21 mouse cellular contexts compared by ENCODE assay signal in genomic region chr5:93305126-93305830, GRCm38 (mm10). TPM values are rescaled to one million over a fixed set of nuclear protein-coding genes. Genes with fewer than 3 reads are reported as not detected.
DNase-seq lines count a peak whose midpoint lies in the region; ATAC-seq and TF ChIP-seq lines count a peak whose summit lies in the region.
"Had no signal": no experiment of that assay in that cellular context is flagged by ENCODE, and none has a peak within 500 bp of the region (broad histone marks: within the 10 kb centered on the region; RNA-seq: fewer than 3 reads in every experiment).

No protein-coding gene starts in this region.

- no peak for TF ChIP-seq EP300 in liver, postnatal 0 days (IDR thresholded peaks at IDR 0.05; ENCODE audit: low read depth)

- DNase-seq in adrenal gland, adult 2 months, result peak; percentile 59
- DNase-seq in adrenal gland, postnatal 4 days (ENCODE audit: low spot score in 2 of 2), result no peak
- DNase-seq in cerebellum, postnatal 10 days, result peak; percentile 16 to 18
- no peak for DNase-seq in cerebellum, adult 11 months
- peak; percentile 96 for DNase-seq in liver, adult 2 months (ENCODE audit: extremely low read depth, low read depth, low spot score)
- no peak for DNase-seq in liver, postnatal 0 days
- DNase-seq in cerebellum, postnatal 36 days, result peak; percentile 11 to 23
- DNase-seq in retina, embryonic 14.5 days (ENCODE audit: low spot score), result no peak
- DNase-seq: gastrocnemius, postnatal 14 days; kidney, adult 18-20 months; kidney, postnatal 25 days; right cerebral cortex, adult 18-20 months; right cerebral cortex, postnatal 4 days; thymus, postnatal 25 days had no signal

- H3K9ac ChIP-seq in liver, adult 2 months (ENCODE audit: low read depth, low read length), result no peak overlapping the region
- H3K9ac ChIP-seq in liver, postnatal 0 days (replicated peaks), result no peak overlapping the region
- H3K9ac ChIP-seq: embryonic facial prominence, embryonic 15.5 days; forebrain, embryonic 15.5 days; heart, embryonic 13.5 days; hindbrain, embryonic 13.5 days; limb, embryonic 13.5 days; liver, embryonic 15.5 days had no signal

- H3K27ac ChIP-seq in liver, adult 2 months (replicated peaks; ENCODE audit: insufficient read depth, low read depth, low read length), result no peak overlapping the region
- H3K27ac ChIP-seq in liver, postnatal 0 days (ENCODE audit: low read depth), result no peak overlapping the region
- H3K27ac ChIP-seq: embryonic facial prominence, embryonic 15.5 days; forebrain, embryonic 15.5 days; heart, embryonic 13.5 days; hindbrain, embryonic 13.5 days; limb, embryonic 13.5 days; liver, embryonic 15.5 days; midbrain, embryonic 10.5 days had no signal

- H3K9me3 ChIP-seq in liver, postnatal 0 days (ENCODE audit: low read length), result no peaks in the 10 kb centered on the region; the same call in 1 of the 2 replicates
- H3K9me3 ChIP-seq: embryonic facial prominence, embryonic 15.5 days; forebrain, embryonic 15.5 days; hindbrain, embryonic 13.5 days; liver, embryonic 15.5 days; midbrain, embryonic 10.5 days had no signal

- TF ChIP-seq CTCF in liver, adult 2 months (IDR thresholded peaks at IDR 0.05; ENCODE audit: low read depth, low read length), result no peak
- no peak for TF ChIP-seq CTCF in liver, postnatal 0 days (IDR thresholded peaks at IDR 0.05; ENCODE audit: low read depth)

- H3K36me3 ChIP-seq in liver, adult 2 months (ENCODE audit: control insufficient read depth, insufficient read depth, low read length), result no peaks in the 10 kb centered on the region
- H3K36me3 ChIP-seq in liver, postnatal 0 days (replicated peaks; ENCODE audit: insufficient read depth, low read length), result no peaks in the 10 kb centered on the region
- H3K36me3 ChIP-seq: embryonic facial prominence, embryonic 15.5 days; forebrain, embryonic 15.5 days; heart, embryonic 13.5 days; hindbrain, embryonic 13.5 days; limb, embryonic 13.5 days; liver, embryonic 15.5 days; midbrain, embryonic 10.5 days had no signal

- no peak for ATAC-seq in liver, postnatal 0 days
- ATAC-seq: forebrain, embryonic 15.5 days had no signal

- H3K79me2 ChIP-seq in liver, adult 2 months (ENCODE audit: control insufficient read depth, insufficient read depth, low read length), result no peaks in the 10 kb centered on the region

- no peak overlapping the region for H3K4me2 ChIP-seq in liver, postnatal 0 days (ENCODE audit: low read depth, low read length)
- H3K4me2 ChIP-seq: embryonic facial prominence, embryonic 15.5 days; forebrain, embryonic 15.5 days; heart, embryonic 13.5 days; hindbrain, embryonic 13.5 days; limb, embryonic 13.5 days; liver, embryonic 15.5 days had no signal

- no peaks in the 10 kb centered on the region for H3K27me3 ChIP-seq in liver, adult 2 months (ENCODE audit: control insufficient read depth, insufficient read depth, low read length)
- no peaks in the 10 kb centered on the region for H3K27me3 ChIP-seq in liver, postnatal 0 days (ENCODE audit: insufficient read depth, low read length)
- H3K27me3 ChIP-seq: embryonic facial prominence, embryonic 15.5 days; forebrain, embryonic 15.5 days; heart, embryonic 13.5 days; hindbrain, embryonic 13.5 days; limb, embryonic 13.5 days; liver, embryonic 15.5 days had no signal

- no peak overlapping the region for H3K4me3 ChIP-seq in liver, adult 2 months (ENCODE audit: insufficient read depth, low read depth, low read length)
- no peak overlapping the region for H3K4me3 ChIP-seq in liver, postnatal 0 days (ENCODE audit: low read depth, low read length)
- H3K4me3 ChIP-seq: embryonic facial prominence, embryonic 15.5 days; forebrain, embryonic 15.5 days; heart, embryonic 13.5 days; hindbrain, embryonic 13.5 days; limb, embryonic 13.5 days; liver, embryonic 15.5 days; midbrain, embryonic 10.5 days had no signal

- 15% methylated on average over 2 of the region's 2 CpGs for WGBS in liver, adult 2 months
- WGBS in liver, postnatal 0 days (ENCODE audit: insufficient replicate concordance), result 59% methylated on average over 2 of the region's 2 CpGs

- H3K4me1 ChIP-seq in liver, adult 2 months (ENCODE audit: control insufficient read depth, insufficient read depth, low read length), result peaks cover 3% of the 10 kb centered on the region; the same call in 1 of the 2 replicates
- H3K4me1 ChIP-seq in liver, postnatal 0 days (ENCODE audit: insufficient read depth), result no peaks in the 10 kb centered on the region
- H3K4me1 ChIP-seq: embryonic facial prominence, embryonic 15.5 days; forebrain, embryonic 15.5 days; heart, embryonic 13.5 days; hindbrain, embryonic 13.5 days; limb, embryonic 13.5 days; liver, embryonic 15.5 days; midbrain, embryonic 10.5 days had no signal

- no peak for TF ChIP-seq POLR2A in liver, adult 2 months (IDR thresholded peaks at IDR 0.05; ENCODE audit: extremely low read depth, insufficient read depth, low read length)

RNA-seq across cellular contexts. Expression of gene Ccng2, which starts 38.2 kb away (rescaled TPM):
- total RNA-seq in adrenal gland, adult 2 months (2021), result 10 to 100 TPM; 19.0 to 30.9 TPM
- 56.3 and 92.5 TPM in 2 replicates for polyA plus RNA-seq in adrenal gland, adult 2 months (2012; rRNA removed)
- 10 to 100 TPM; 38.9 to 40.1 TPM for total RNA-seq in adrenal gland, postnatal 4 days (2021)
- total RNA-seq in liver, adult 2 months (2014; rRNA removed), result 14.5 and 16.1 TPM in 2 replicates
- 9.2 and 11.7 TPM in 2 replicates for polyA plus RNA-seq in liver, adult 2 months (2012; rRNA removed)
- polyA plus RNA-seq in liver, postnatal 0 days (2015; fragmentation: Nextera tagmentation; extraction: Ambion mirVana), result 12.5 and 13.3 TPM in 2 replicates

Comparison
In these comparisons a context has a peak if more than half of its experiments do, and no peak if none do; other contexts are left out.
1. DNase-seq: peak in adrenal gland, adult 2 months (single experiment), cerebellum, postnatal 10 days (2 of 2), liver, adult 2 months (single experiment) and cerebellum, postnatal 36 days (2 of 2); none in adrenal gland, postnatal 4 days (0 of 2), cerebellum, adult 11 months (single experiment), liver, postnatal 0 days (single experiment) and retina, embryonic 14.5 days (single experiment).